Mouse (Mus musculus) MEL (cell line): ENCODE results near the gene Slc7a11. TPM values are rescaled to one million over a fixed set of nuclear protein-coding genes. Genes with fewer than 3 reads are reported as not detected.

ENCODE experiments used
- DNase-seq: peaks from one replicate; pipeline ENCODE4 v3.0.0; 2011; ENCODE audit warnings: low read depth, low spot score
- H3K27ac ChIP-seq: 2 replicates; pipeline ENCODE4 v1.5.1; 2012; ENCODE audit warnings: low read depth, mild to moderate bottlenecking, control low read depth, low read length, moderate library complexity; ENCODE audit not compliant: control insufficient read depth
- H3K27me3 ChIP-seq, 2 experiments: fragments of 150-350 bp in 1 of 2; sonication (generic) in 1 of 2; 2 replicates each; pipeline ENCODE4 v1.6.1; 2012; ENCODE audit warnings: low read length in 2 of 2, mild to moderate bottlenecking in 2 of 2, improper control_type of control experiment in 1 of 2, moderate library complexity in 1 of 2; ENCODE audit not compliant: insufficient read depth in 2 of 2, control insufficient read depth in 1 of 2
- H3K36me3 ChIP-seq, 2 experiments: 2 replicates each; pipeline ENCODE4 v1.6.1; 2012 to 2014; ENCODE audit warnings: low read length in 2 of 2, improper control_type of control experiment in 1 of 2, inconsistent platforms in 1 of 2, mild to moderate bottlenecking in 1 of 2; ENCODE audit not compliant: insufficient read depth in 2 of 2, control insufficient read depth in 1 of 2
- H3K4me1 ChIP-seq, 2 experiments: fragments of 150-350 bp in 1 of 2; sonication (generic) in 1 of 2; 2 replicates each; pipeline ENCODE4 v1.6.1; 2012; ENCODE audit warnings: low read length in 2 of 2, improper control_type of control experiment in 1 of 2, mild to moderate bottlenecking in 1 of 2; ENCODE audit not compliant: insufficient read depth in 2 of 2, control insufficient read depth in 1 of 2
- H3K4me3 ChIP-seq, 2 experiments: fragments of 150-350 bp in 1 of 2; sonication (generic) in 1 of 2; 2 replicates each; pipeline ENCODE4 v1.5.1; 2012; ENCODE audit warnings: low read depth in 2 of 2, low read length in 2 of 2, mild to moderate bottlenecking in 2 of 2, moderate library complexity in 2 of 2, control low read depth in 1 of 2, improper control_type of control experiment in 1 of 2; ENCODE audit not compliant: control insufficient read depth in 1 of 2, insufficient read depth in 1 of 2
- H3K79me2 ChIP-seq: 2 replicates; pipeline ENCODE4 v1.6.1; 2012; ENCODE audit warnings: mild to moderate bottlenecking, low read length, moderate library complexity; ENCODE audit not compliant: control insufficient read depth, poor library complexity, insufficient read depth
- H3K9ac ChIP-seq: 2 replicates; pipeline ENCODE4 v1.6.1; 2012; ENCODE audit warnings: low read depth, mild to moderate bottlenecking, control low read depth, low read length, moderate library complexity; ENCODE audit not compliant: control insufficient read depth, poor library complexity, severe bottlenecking
- H3K9me3 ChIP-seq: fragments of 150-350 bp; sonication (generic); replicated peaks from 2 replicates; pipeline ENCODE4 v1.6.1; 2012; ENCODE audit warnings: mild to moderate bottlenecking, low read length, improper control_type of control experiment, moderate library complexity; ENCODE audit not compliant: insufficient read depth
- CHD1 ChIP-seq: IDR thresholded peaks from 2 replicates; pipeline ENCODE4 v1.6.1; 2012; ENCODE audit warnings: low read depth, mild to moderate bottlenecking, inconsistent platforms, low read length, improper control_type of control experiment
- CHD2 ChIP-seq: IDR thresholded peaks from 2 replicates; pipeline ENCODE4 v1.6.1; 2011; ENCODE audit warnings: low read length, improper control_type of control experiment
- CTCF ChIP-seq, 3 experiments: IDR thresholded peaks in 2 of 3; conservative IDR thresholded peaks in 1 of 3; 2 replicates each; pipeline ENCODE4 v1.5.1; 2011 to 2012; ENCODE audit warnings: low read length in 3 of 3, low read depth in 2 of 3, mild to moderate bottlenecking in 2 of 3, improper control_type of control experiment in 1 of 3, inconsistent platforms in 1 of 3, mixed read lengths in 1 of 3, moderate library complexity in 1 of 3; ENCODE audit not compliant: control insufficient read depth in 1 of 3, insufficient read depth in 1 of 3, poor library complexity in 1 of 3, severe bottlenecking in 1 of 3
- ELF1 ChIP-seq: IDR thresholded peaks from 2 replicates; pipeline ENCODE4 v1.6.1; 2014; ENCODE audit warnings: low read depth, mild to moderate bottlenecking, inconsistent platforms, low read length, improper control_type of control experiment, moderate library complexity
- ETS1 ChIP-seq: IDR thresholded peaks from 2 replicates; pipeline ENCODE4 v1.6.1; 2012; ENCODE audit warnings: low read depth, mild to moderate bottlenecking, inconsistent platforms, low read length, improper control_type of control experiment, moderate library complexity
- MXI1 ChIP-seq: IDR thresholded peaks from 2 replicates; pipeline ENCODE4 v1.6.1; 2011; ENCODE audit warnings: mild to moderate bottlenecking, low read depth, low read length, improper control_type of control experiment
- MYB ChIP-seq: IDR thresholded peaks from 2 replicates; pipeline ENCODE4 v1.6.1; 2011; ENCODE audit warnings: mild to moderate bottlenecking, low read depth, low read length, improper control_type of control experiment
- MYC ChIP-seq: IDR thresholded peaks from 2 replicates; pipeline ENCODE4 v1.6.1; 2011; ENCODE audit warnings: low read depth, mild to moderate bottlenecking, low read length, improper control_type of control experiment, moderate library complexity
- NRF1 ChIP-seq: IDR thresholded peaks from 2 replicates; pipeline ENCODE4 v1.6.1; 2014; ENCODE audit warnings: low read depth, mild to moderate bottlenecking, inconsistent platforms, low read length, improper control_type of control experiment, moderate library complexity; ENCODE audit not compliant: poor library complexity, insufficient read depth, severe bottlenecking
- POLR2AphosphoS2 ChIP-seq: IDR thresholded peaks from 2 replicates; pipeline ENCODE4 v1.6.1; 2011; ENCODE audit warnings: low read length, improper control_type of control experiment
- POLR2AphosphoS5 ChIP-seq: IDR thresholded peaks from 2 replicates; pipeline ENCODE4 v1.6.1; 2012; ENCODE audit warnings: low read depth, borderline replicate concordance, mild to moderate bottlenecking, inconsistent platforms, low read length, moderate library complexity, mixed read lengths
- RAD21 ChIP-seq: IDR thresholded peaks from 2 replicates; pipeline ENCODE4 v1.6.1; 2011; ENCODE audit warnings: mild to moderate bottlenecking, low read depth, low read length, improper control_type of control experiment
- RCOR1 ChIP-seq: IDR thresholded peaks from 2 replicates; pipeline ENCODE4 v1.6.1; 2012; ENCODE audit warnings: low read depth, mild to moderate bottlenecking, inconsistent platforms, low read length, improper control_type of control experiment
- SMC3 ChIP-seq: IDR thresholded peaks from 2 replicates; pipeline ENCODE4 v1.6.1; 2011; ENCODE audit warnings: low read depth, low read length, improper control_type of control experiment
- TCF12 ChIP-seq: IDR thresholded peaks from 2 replicates; pipeline ENCODE4 v1.6.1; 2014; ENCODE audit warnings: low read depth, mild to moderate bottlenecking, inconsistent platforms, low read length, improper control_type of control experiment, moderate library complexity
- ZC3H11A ChIP-seq: IDR thresholded peaks from 2 replicates; pipeline ENCODE4 v1.6.1; 2012; ENCODE audit warnings: low read depth, mild to moderate bottlenecking, inconsistent platforms, low read length, improper control_type of control experiment
- ZMIZ1 ChIP-seq: IDR thresholded peaks from 2 replicates; pipeline ENCODE4 v1.6.1; 2012; ENCODE audit warnings: low read depth, mild to moderate bottlenecking, inconsistent platforms, low read length, improper control_type of control experiment, moderate library complexity
- polyA plus RNA-seq, 2 experiments: library from polyadenylated mRNA; stranded (reverse) in 1 of 2; unstranded in 1 of 2; fragments of >175 nt in 1 of 2; fragments of >200 nt in 1 of 2; gene quantifications; 2 replicates each; pipeline versions ENCODE4 v1.2.1 to v1.2.4; 2012; ENCODE audit warnings: low replicate concordance in 2 of 2, low read depth in 1 of 2; ENCODE audit not compliant: insufficient read length in 2 of 2, insufficient read depth in 1 of 2, missing spikeins in 1 of 2
- total RNA-seq: library from RNA; depleted of rRNA; stranded (reverse); fragments of 300-350 nt; gene quantifications from 2 replicates; pipeline ENCODE4 v1.2.3, GENCODE M21; 2012

The Slc7a11 gene
- total and polyA plus RNA-seq, 3 experiments: 0.69 to 3.3 TPM; not detected in 1

- H3K4me1 ChIP-seq: peaks cover 0 to 9% of the 10 kb centered on the region in 2 experiments; a peak in 1 of 4 replicates
- H3K36me3 ChIP-seq: peaks cover 0 to 3% of the 10 kb centered on the region in 2 experiments; a peak in 2 of 4 replicates
- H3K27me3 ChIP-seq: no peaks in the 10 kb centered on the region
- no peak overlapping the region for H3K27ac ChIP-seq
- no peaks in the 10 kb centered on the region for H3K79me2 ChIP-seq
- no peaks in the 10 kb centered on the region for H3K9me3 ChIP-seq
- DNase-seq: no peak
- no peak overlapping the region for H3K9ac ChIP-seq
- H3K4me3 ChIP-seq: no peak overlapping the region
- TF ChIP-seq ZC3H11A: no peak
- TF ChIP-seq ZMIZ1: no peak
- no peak for TF ChIP-seq MXI1
- TF ChIP-seq RCOR1: no peak
- no peak for TF ChIP-seq SMC3
- TF ChIP-seq NRF1: no peak
These were observed 56.7 kb downstream of the Slc7a11 start for GRCm38 (mm10) chr3:50386561-50387221.

- Histone ChIP-seq H3K27ac (no peak overlapping the region), H3K36me3 (peaks cover 0 to 4% of the 10 kb centered on the region in 2 experiments; a peak in 2 of 4 replicates), H3K4me1 (peaks cover 0 to 9% of the 10 kb centered on the region in 2 experiments; a peak in 1 of 4 replicates), H3K27me3 (no peaks in the 10 kb centered on the region), H3K9me3 (no peaks in the 10 kb centered on the region)
- no peak for TF ChIP-seq CHD2
- TF ChIP-seq POLR2AphosphoS5: no peak
- no peak for TF ChIP-seq ELF1
- TF ChIP-seq CHD1: no peak
- TF ChIP-seq CTCF (IDR thresholded peaks at IDR 0.05 in 2 of 3, conservative IDR thresholded peaks at IDR 0.05 in 1 of 3; ENCODE audit: control insufficient read depth in 1 of 3, insufficient read depth in 1 of 3, low read depth in 2 of 3, low read length in 3 of 3, poor library complexity in 1 of 3, severe bottlenecking in 1 of 3): no peak
- TF ChIP-seq ETS1: no peak
- TF ChIP-seq RAD21: no peak
- TF ChIP-seq MXI1: no peak
- no peak for TF ChIP-seq POLR2AphosphoS2
- no peak for TF ChIP-seq MYC
- TF ChIP-seq TCF12: no peak
- no peak for TF ChIP-seq MYB
- TF ChIP-seq, all 39 proteins: peak for 0
- H3K4me3 ChIP-seq: no peak overlapping the region
- H3K9ac ChIP-seq: no peak overlapping the region
- no peaks in the 10 kb centered on the region for H3K79me2 ChIP-seq
- DNase-seq: no peak
These were observed 57.3 kb downstream of the Slc7a11 start for GRCm38 (mm10) chr3:50386066-50386465.
